In genomic region chr4:49480896-49481295, GRCm38 (mm10) we compare ENCODE assay signal across 11 mouse cellular contexts. TPM values are rescaled to one million over a fixed set of nuclear protein-coding genes. Genes with fewer than 3 reads are reported as not detected.
A peak's percentile ranks its signal among the peaks of the same experiment; 100 is the strongest.
DNase-seq lines count a peak whose midpoint lies in the region; ATAC-seq lines count a peak whose summit lies in the region.
"Had no signal": no experiment of that assay in that cellular context is flagged by ENCODE, and none has a peak within 500 bp of the region (broad histone marks: within the 10 kb centered on the region; RNA-seq: fewer than 3 reads in every experiment).

No protein-coding gene starts in this region.

- ATAC-seq in midbrain, embryonic 13.5 days: peak; percentile 51; the same call in 1 of the 2 replicates
- ATAC-seq in midbrain, embryonic 16.5 days: no peak; the same call in 1 of the 2 replicates
- peak; percentile 89 for ATAC-seq in intestine, embryonic 14.5 days (replicated peaks; ENCODE audit: low FRiP score, low TSS enrichment, low read depth)
- ATAC-seq in liver, embryonic 15.5 days (ENCODE audit: insufficient read depth): no peak

- H3K4me2 ChIP-seq in midbrain, embryonic 13.5 days (replicated peaks): no peak overlapping the region
- no peak overlapping the region for H3K4me2 ChIP-seq in midbrain, embryonic 16.5 days (ENCODE audit: low read length)
- peak overlapping the region; percentile 42 for H3K4me2 ChIP-seq in intestine, embryonic 14.5 days (ENCODE audit: low read length)
- no peak overlapping the region for H3K4me2 ChIP-seq in liver, embryonic 15.5 days

- no peak overlapping the region for H3K27ac ChIP-seq in midbrain, embryonic 13.5 days
- no peak overlapping the region for H3K27ac ChIP-seq in midbrain, embryonic 16.5 days (ENCODE audit: low read length)
- peak overlapping the region; percentile 64; the same call in 1 of the 2 replicates for H3K27ac ChIP-seq in intestine, embryonic 14.5 days (ENCODE audit: low read depth)
- peak overlapping the region; percentile 51; the same call in 1 of the 2 replicates for H3K27ac ChIP-seq in liver, embryonic 15.5 days (replicated peaks)
- H3K27ac ChIP-seq: left cerebral cortex, adult 2 months; midbrain, embryonic 12.5 days had no signal

- 62% methylated on average over 3 of the region's 3 CpGs for WGBS in midbrain, embryonic 13.5 days
- 55% methylated on average over 3 of the region's 3 CpGs for WGBS in midbrain, embryonic 16.5 days
- 29% methylated on average over 3 of the region's 3 CpGs for WGBS in intestine, embryonic 14.5 days
- 58% methylated on average over 3 of the region's 3 CpGs for WGBS in liver, embryonic 15.5 days (ENCODE audit: insufficient replicate concordance)

- no peaks in the 10 kb centered on the region; the same call in 1 of the 2 replicates for H3K27me3 ChIP-seq in midbrain, embryonic 13.5 days
- no peaks in the 10 kb centered on the region for H3K27me3 ChIP-seq in midbrain, embryonic 16.5 days (ENCODE audit: control insufficient read depth, insufficient read depth, low read depth, low read length)
- H3K27me3 ChIP-seq in intestine, embryonic 14.5 days (replicated peaks; ENCODE audit: control insufficient read depth, insufficient read depth, low read length): no peaks in the 10 kb centered on the region
- H3K27me3 ChIP-seq in liver, embryonic 15.5 days: no peaks in the 10 kb centered on the region
- H3K27me3 ChIP-seq: midbrain, embryonic 12.5 days had no signal

- DNase-seq in intestine, embryonic 14.5 days (ENCODE audit: low spot score): peak; percentile 63
- DNase-seq in thymus, postnatal 25 days: peak; percentile 33
- no peak for DNase-seq in left cerebral cortex, adult 9 months (ENCODE audit: low spot score in 2 of 2)
- DNase-seq in heart, adult 11 months: no peak
- DNase-seq in c-Kit-positive CD71-positive TER-119-positive erythroid progenitor cells, embryonic 14.5 days (ENCODE audit: low spot score): no peak

- H3K4me1 ChIP-seq in midbrain, embryonic 13.5 days (replicated peaks): peaks cover 8% of the 10 kb centered on the region
- H3K4me1 ChIP-seq in midbrain, embryonic 16.5 days (ENCODE audit: control insufficient read depth, insufficient read depth, low read length): peaks cover 3% of the 10 kb centered on the region
- H3K4me1 ChIP-seq in intestine, embryonic 14.5 days (replicated peaks; ENCODE audit: control insufficient read depth, insufficient read depth, low read length): no peaks in the 10 kb centered on the region; the same call in 1 of the 2 replicates
- H3K4me1 ChIP-seq in liver, embryonic 15.5 days (replicated peaks): peaks cover 44% of the 10 kb centered on the region

- no peak overlapping the region for H3K4me3 ChIP-seq in midbrain, embryonic 13.5 days (replicated peaks)
- H3K4me3 ChIP-seq in midbrain, embryonic 16.5 days (ENCODE audit: low read depth, low read length): no peak overlapping the region
- H3K4me3 ChIP-seq in intestine, embryonic 14.5 days (ENCODE audit: low read depth, low read length): no peak overlapping the region
- 0 out of 2 replicates have a peak overlapping the region, but pooled peaks have one; percentile 6 for H3K4me3 ChIP-seq in liver, embryonic 15.5 days (replicated peaks)
- H3K4me3 ChIP-seq: left cerebral cortex, adult 2 months; midbrain, embryonic 12.5 days had no signal

- no peak overlapping the region for H3K9ac ChIP-seq in midbrain, embryonic 13.5 days (replicated peaks)
- no peak overlapping the region for H3K9ac ChIP-seq in midbrain, embryonic 16.5 days (ENCODE audit: low read depth, low read length)
- no peak overlapping the region for H3K9ac ChIP-seq in intestine, embryonic 14.5 days (ENCODE audit: low read length)
- H3K9ac ChIP-seq in liver, embryonic 15.5 days: no peak overlapping the region
- H3K9ac ChIP-seq: midbrain, embryonic 12.5 days had no signal

- H3K9me3 ChIP-seq in midbrain, embryonic 13.5 days: no peaks in the 10 kb centered on the region
- no peaks in the 10 kb centered on the region for H3K9me3 ChIP-seq in midbrain, embryonic 16.5 days (replicated peaks; ENCODE audit: control insufficient read depth, low read length, poor library complexity, severe bottlenecking)
- no peaks in the 10 kb centered on the region for H3K9me3 ChIP-seq in intestine, embryonic 14.5 days (ENCODE audit: control insufficient read depth, low read length)
- no peaks in the 10 kb centered on the region for H3K9me3 ChIP-seq in liver, embryonic 15.5 days (replicated peaks)
- H3K9me3 ChIP-seq: midbrain, embryonic 12.5 days had no signal

- H3K36me3 ChIP-seq in midbrain, embryonic 13.5 days: no peaks in the 10 kb centered on the region
- H3K36me3 ChIP-seq in midbrain, embryonic 16.5 days (ENCODE audit: control insufficient read depth, insufficient read depth, low read length): no peaks in the 10 kb centered on the region
- no peaks in the 10 kb centered on the region for H3K36me3 ChIP-seq in intestine, embryonic 14.5 days (ENCODE audit: control insufficient read depth, insufficient read depth, low read length)
- no peaks in the 10 kb centered on the region for H3K36me3 ChIP-seq in liver, embryonic 15.5 days (replicated peaks)
- H3K36me3 ChIP-seq: midbrain, embryonic 12.5 days had no signal

RNA-seq across cellular contexts. Expression of gene Acnat1, which starts 7.2 kb away (rescaled TPM):
- polyA plus RNA-seq in midbrain, embryonic 13.5 days (2015; fragmentation: Nextera tagmentation; extraction: Ambion mirVana): not detected in 2 replicates
- not detected in 2 replicates for polyA plus RNA-seq in midbrain, embryonic 16.5 days (2015; fragmentation: Nextera tagmentation; extraction: Ambion mirVana)
- polyA plus RNA-seq in intestine, embryonic 14.5 days (2014; fragmentation: Nextera tagmentation; extraction: Ambion mirVana): 0.83 and 1.5 TPM in 2 replicates
- 0.79 and 0.93 TPM in 2 replicates for polyA plus RNA-seq in liver, embryonic 15.5 days (2015; fragmentation: Nextera tagmentation; extraction: Ambion mirVana)
- polyA plus RNA-seq: heart, postnatal 0 days; midbrain, embryonic 12.5 days had no signal

RNA-seq across cellular contexts. Expression of gene Baat, which starts 25.5 kb away (rescaled TPM):
- 0.13 TPM in 1 of 2 replicates, not detected in the other for polyA plus RNA-seq in midbrain, embryonic 13.5 days (2015; fragmentation: Nextera tagmentation; extraction: Ambion mirVana)
- polyA plus RNA-seq in midbrain, embryonic 16.5 days (2015; fragmentation: Nextera tagmentation; extraction: Ambion mirVana): 0.18 TPM in 1 of 2 replicates, not detected in the other
- polyA plus RNA-seq in intestine, embryonic 14.5 days (2014; fragmentation: Nextera tagmentation; extraction: Ambion mirVana): not detected in 2 replicates
- polyA plus RNA-seq in liver, embryonic 15.5 days (2015; fragmentation: Nextera tagmentation; extraction: Ambion mirVana): 1.5 and 2.2 TPM in 2 replicates
- polyA plus RNA-seq: heart, postnatal 0 days had no signal

RNA-seq across cellular contexts. Expression of gene Mrpl50, which starts 40.0 kb away (rescaled TPM):
- 78.1 and 82.5 TPM in 2 replicates for polyA plus RNA-seq in midbrain, embryonic 13.5 days (2015; fragmentation: Nextera tagmentation; extraction: Ambion mirVana)
- 80.5 and 82.6 TPM in 2 replicates for polyA plus RNA-seq in midbrain, embryonic 16.5 days (2015; fragmentation: Nextera tagmentation; extraction: Ambion mirVana)
- 93.7 and 96.4 TPM in 2 replicates for polyA plus RNA-seq in intestine, embryonic 14.5 days (2014; fragmentation: Nextera tagmentation; extraction: Ambion mirVana)
- 50.6 and 51.5 TPM in 2 replicates for polyA plus RNA-seq in liver, embryonic 15.5 days (2015; fragmentation: Nextera tagmentation; extraction: Ambion mirVana)

RNA-seq across cellular contexts. Expression of gene Zfp189, which starts 40.1 kb away (rescaled TPM):
- polyA plus RNA-seq in midbrain, embryonic 13.5 days (2015; fragmentation: Nextera tagmentation; extraction: Ambion mirVana): 15.1 and 15.2 TPM in 2 replicates
- polyA plus RNA-seq in midbrain, embryonic 16.5 days (2015; fragmentation: Nextera tagmentation; extraction: Ambion mirVana): 13.0 and 14.7 TPM in 2 replicates
- 6.1 and 7.9 TPM in 2 replicates for polyA plus RNA-seq in intestine, embryonic 14.5 days (2014; fragmentation: Nextera tagmentation; extraction: Ambion mirVana)
- polyA plus RNA-seq in liver, embryonic 15.5 days (2015; fragmentation: Nextera tagmentation; extraction: Ambion mirVana): 3.1 and 3.3 TPM in 2 replicates

Comparison
In these comparisons a context has a peak if more than half of its experiments do, and no peak if none do; other contexts are left out.
1. ATAC-seq: peak in midbrain, embryonic 13.5 days (single experiment) and intestine, embryonic 14.5 days (single experiment); none in midbrain, embryonic 16.5 days (single experiment) and liver, embryonic 15.5 days (single experiment).
2. H3K27ac ChIP-seq: peak in intestine, embryonic 14.5 days (single experiment) and liver, embryonic 15.5 days (single experiment); none in midbrain, embryonic 13.5 days (single experiment) and midbrain, embryonic 16.5 days (single experiment).
3. DNase-seq: peak in intestine, embryonic 14.5 days (single experiment) and thymus, postnatal 25 days (single experiment); none in left cerebral cortex, adult 9 months (0 of 2), heart, adult 11 months (single experiment) and c-Kit-positive CD71-positive TER-119-positive erythroid progenitor cells, embryonic 14.5 days (single experiment).